9 mouse cellular contexts compared by ENCODE assay signal in genomic region chr15:78119248-78119647, GRCm38 (mm10). TPM values are rescaled to one million over a fixed set of nuclear protein-coding genes. Genes with fewer than 3 reads are reported as not detected.
A peak's percentile ranks its signal among the peaks of the same experiment; 100 is the strongest.
DNase-seq lines count a peak whose midpoint lies in the region; ATAC-seq and TF ChIP-seq lines count a peak whose summit lies in the region.
"Had no signal": no experiment of that assay in that cellular context is flagged by ENCODE, and none has a peak within 500 bp of the region (broad histone marks: within the 10 kb centered on the region; RNA-seq: fewer than 3 reads in every experiment).

No protein-coding gene starts in this region.

- no peak for DNase-seq in layer of hippocampus, adult 2 months (ENCODE audit: low spot score in 2 of 2)
- DNase-seq in layer of hippocampus, adult 8-10 months (ENCODE audit: low spot score in 2 of 2) = no peak
- no peak for DNase-seq in embryonic facial prominence, embryonic 11.5 days (ENCODE audit: low spot score)
- no peak for DNase-seq in hindbrain, embryonic 10.5 days (ENCODE audit: low spot score)
- no peak for DNase-seq in ovary, postnatal 14 days (ENCODE audit: low spot score)
- no peak for DNase-seq in urinary bladder, postnatal 10 days (ENCODE audit: low spot score)
- no peak for DNase-seq in kidney, postnatal 4 days

- no peak for TF ChIP-seq CTCF in layer of hippocampus, adult 2 months (conservative IDR thresholded peaks at IDR 0.05)

- H3K4me3 ChIP-seq in layer of hippocampus, adult 2 months = peak overlapping the region; percentile 70
- H3K4me3 ChIP-seq in embryonic facial prominence, embryonic 11.5 days (ENCODE audit: low read depth, low read length) = peak overlapping the region; percentile 24
- H3K4me3 ChIP-seq in hindbrain, embryonic 10.5 days = peak overlapping the region; percentile 55
- H3K4me3 ChIP-seq in midbrain, embryonic 13.5 days (replicated peaks) = peak overlapping the region; percentile 63
- H3K4me3 ChIP-seq: erythroblast, embryonic 14.5 days had no signal

- WGBS in embryonic facial prominence, embryonic 11.5 days = 4% methylated on average over 39 of the region's 39 CpGs
- 5% methylated on average over 39 of the region's 39 CpGs for WGBS in hindbrain, embryonic 10.5 days
- WGBS in midbrain, embryonic 13.5 days = 4% methylated on average over 26 of the region's 39 CpGs

- H3K4me1 ChIP-seq in embryonic facial prominence, embryonic 11.5 days (ENCODE audit: control insufficient read depth, insufficient read depth, low read length) = no peaks in the 10 kb centered on the region
- H3K4me1 ChIP-seq in hindbrain, embryonic 10.5 days (replicated peaks) = peaks cover 16% of the 10 kb centered on the region
- peaks cover 43% of the 10 kb centered on the region for H3K4me1 ChIP-seq in midbrain, embryonic 13.5 days (replicated peaks)

- H3K4me2 ChIP-seq in embryonic facial prominence, embryonic 11.5 days (ENCODE audit: low read depth, low read length) = peak overlapping the region; percentile 52
- peak overlapping the region; percentile 66 for H3K4me2 ChIP-seq in midbrain, embryonic 13.5 days (replicated peaks)

- H3K9me3 ChIP-seq in embryonic facial prominence, embryonic 11.5 days (replicated peaks; ENCODE audit: control insufficient read depth, low read length) = no peaks in the 10 kb centered on the region
- no peaks in the 10 kb centered on the region for H3K9me3 ChIP-seq in hindbrain, embryonic 10.5 days
- no peaks in the 10 kb centered on the region for H3K9me3 ChIP-seq in midbrain, embryonic 13.5 days

- peak overlapping the region; percentile 88 for H3K27ac ChIP-seq in layer of hippocampus, adult 2 months
- no peak overlapping the region for H3K27ac ChIP-seq in embryonic facial prominence, embryonic 11.5 days (replicated peaks; ENCODE audit: low read depth, low read length)
- peak overlapping the region; percentile 79 for H3K27ac ChIP-seq in hindbrain, embryonic 10.5 days
- H3K27ac ChIP-seq in midbrain, embryonic 13.5 days = peak overlapping the region; percentile 86

- peaks cover 3% of the 10 kb centered on the region for H3K27me3 ChIP-seq in embryonic facial prominence, embryonic 11.5 days (ENCODE audit: control insufficient read depth, insufficient read depth, low read length)
- H3K27me3 ChIP-seq in hindbrain, embryonic 10.5 days (ENCODE audit: insufficient read depth, poor library complexity, severe bottlenecking) = peaks cover 35% of the 10 kb centered on the region
- H3K27me3 ChIP-seq in midbrain, embryonic 13.5 days = peaks cover 5% of the 10 kb centered on the region

- no peak overlapping the region for H3K9ac ChIP-seq in embryonic facial prominence, embryonic 11.5 days (replicated peaks; ENCODE audit: low read length)
- peak overlapping the region; percentile 82 for H3K9ac ChIP-seq in midbrain, embryonic 13.5 days (replicated peaks)

- H3K36me3 ChIP-seq in embryonic facial prominence, embryonic 11.5 days (replicated peaks; ENCODE audit: control insufficient read depth, insufficient read depth, low read depth, low read length) = no peaks in the 10 kb centered on the region
- H3K36me3 ChIP-seq in hindbrain, embryonic 10.5 days = no peaks in the 10 kb centered on the region
- no peaks in the 10 kb centered on the region for H3K36me3 ChIP-seq in midbrain, embryonic 13.5 days

- 0 out of 2 replicates have a peak, but pooled peaks have one; percentile 30 for ATAC-seq in embryonic facial prominence, embryonic 11.5 days (replicated peaks; ENCODE audit: insufficient number of reproducible peaks, low FRiP score, low TSS enrichment, low read depth)
- ATAC-seq in midbrain, embryonic 13.5 days = peak; percentile 38

RNA-seq across cellular contexts. Expression of gene Cacng2, which starts 0.6 kb away (rescaled TPM):
- 10 to 100 TPM; 36.0 to 36.8 TPM for total RNA-seq in layer of hippocampus, adult 2 months (2021)
- total RNA-seq in layer of hippocampus, adult 8-10 months (2022) = 10 to 100 TPM; 30.6 to 36.9 (median 33.2) TPM
- 0.18 and 0.25 TPM in 2 replicates for polyA plus RNA-seq in embryonic facial prominence, embryonic 11.5 days (2014; fragmentation: Nextera tagmentation; extraction: Ambion mirVana)
- 0.24 and 0.92 TPM in 2 replicates for polyA plus RNA-seq in hindbrain, embryonic 10.5 days (2016; fragmentation: Nextera tagmentation; extraction: Ambion mirVana)
- polyA plus RNA-seq in midbrain, embryonic 13.5 days (2015; fragmentation: Nextera tagmentation; extraction: Ambion mirVana) = 8.0 and 9.0 TPM in 2 replicates
- polyA plus RNA-seq: erythroblast, embryonic 14.5 days had no signal

RNA-seq across cellular contexts. Expression of gene Ift27, which starts 54.7 kb away (rescaled TPM):
- 10 to 100 TPM; 22.7 to 23.3 TPM for total RNA-seq in layer of hippocampus, adult 2 months (2021)
- 10 to 100 TPM; 20.4 to 29.8 (median 25.7) TPM for total RNA-seq in layer of hippocampus, adult 8-10 months (2022)
- polyA plus RNA-seq in embryonic facial prominence, embryonic 11.5 days (2014; fragmentation: Nextera tagmentation; extraction: Ambion mirVana) = 111 and 115 TPM in 2 replicates
- polyA plus RNA-seq in hindbrain, embryonic 10.5 days (2016; fragmentation: Nextera tagmentation; extraction: Ambion mirVana) = 156 and 171 TPM in 2 replicates
- 115 and 121 TPM in 2 replicates for polyA plus RNA-seq in midbrain, embryonic 13.5 days (2015; fragmentation: Nextera tagmentation; extraction: Ambion mirVana)
